In the genomic region with DNA sequence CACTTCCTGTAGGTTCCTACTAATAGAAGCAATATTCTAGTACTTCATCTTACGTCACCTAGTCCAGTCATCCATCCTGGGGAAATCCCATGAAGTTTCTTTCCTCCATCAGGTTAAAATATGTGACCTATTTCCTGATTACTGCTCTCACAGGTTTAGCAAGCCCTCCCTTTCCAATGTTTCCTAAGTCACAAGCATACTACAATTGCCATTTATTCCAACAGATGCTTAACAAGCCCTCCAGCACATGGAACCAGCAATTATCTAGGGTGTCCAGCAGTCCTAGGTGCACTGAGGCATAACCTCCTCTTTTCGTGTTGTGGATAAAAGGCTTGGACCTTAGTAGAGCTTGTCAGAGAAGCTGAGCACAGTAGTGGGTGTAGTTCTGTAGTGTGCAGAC, we compare ENCODE assay signal across 23 mouse cellular contexts. TPM values are rescaled to one million over a fixed set of nuclear protein-coding genes. Genes with fewer than 3 reads are reported as not detected.
"Had no signal": no experiment of that assay in that cellular context is flagged by ENCODE, and none has a peak within 500 bp of the region (broad histone marks: within the 10 kb centered on the region; RNA-seq: fewer than 3 reads in every experiment).

A gene (plus strand): TSS at position 301 of the 400 bp plus-strand sequence.

- DNase-seq: liver, postnatal 0 days; lung, adult 2 months; lung, postnatal 14 days; lung, postnatal 36 days; right cerebral cortex, postnatal 14 days; thymus, adult 18-20 months; thymus, postnatal 14 days; thymus, postnatal 36 days had no signal

- H3K27me3 ChIP-seq: lung, embryonic 15.5 days; megakaryocyte, embryonic 14.5 days; midbrain, embryonic 13.5 days; midbrain, embryonic 15.5 days; neural tube, embryonic 12.5 days; stomach, embryonic 15.5 days had no signal

- H3K4me2 ChIP-seq: lung, embryonic 15.5 days; midbrain, embryonic 11.5 days; midbrain, embryonic 13.5 days; midbrain, embryonic 15.5 days; neural tube, embryonic 12.5 days; stomach, embryonic 15.5 days had no signal

- ATAC-seq: liver, postnatal 0 days; lung, postnatal 0 days; midbrain, embryonic 13.5 days; midbrain, embryonic 15.5 days had no signal

- H3K4me3 ChIP-seq: lung, embryonic 15.5 days; megakaryocyte, embryonic 14.5 days; midbrain, embryonic 13.5 days; midbrain, embryonic 15.5 days; neural tube, embryonic 12.5 days; stomach, embryonic 15.5 days had no signal

- H3K36me3 ChIP-seq: lung, embryonic 15.5 days; midbrain, embryonic 13.5 days; midbrain, embryonic 15.5 days; neural tube, embryonic 12.5 days; stomach, embryonic 15.5 days had no signal

- H3K27ac ChIP-seq: lung, embryonic 15.5 days; macrophage; midbrain, embryonic 13.5 days; midbrain, embryonic 15.5 days; neural tube, embryonic 12.5 days; stomach, embryonic 15.5 days had no signal

- H3K9ac ChIP-seq: liver, postnatal 0 days; lung, embryonic 15.5 days; midbrain, embryonic 13.5 days; midbrain, embryonic 15.5 days; neural tube, embryonic 12.5 days; stomach, embryonic 15.5 days had no signal

- H3K4me1 ChIP-seq: lung, embryonic 15.5 days; megakaryocyte, embryonic 14.5 days; midbrain, embryonic 13.5 days; midbrain, embryonic 15.5 days; neural tube, embryonic 12.5 days; stomach, embryonic 15.5 days had no signal

- H3K9me3 ChIP-seq: lung, embryonic 15.5 days; midbrain, embryonic 13.5 days; midbrain, embryonic 15.5 days; neural tube, embryonic 12.5 days; stomach, embryonic 15.5 days had no signal

RNA-seq across cellular contexts. Expression of the gene that starts here (rescaled TPM):
- total RNA-seq: megakaryocyte progenitor cell, adult 5-6 weeks; midbrain, postnatal 0 days; monocyte, adult 5-6 weeks; neutrophil, adult 5-6 weeks had no signal
- polyA plus RNA-seq: liver, postnatal 0 days; lung, embryonic 15.5 days; lung, postnatal 0 days; macrophage; midbrain, embryonic 11.5 days; midbrain, embryonic 13.5 days; midbrain, embryonic 15.5 days; midbrain, postnatal 0 days; neural tube, embryonic 12.5 days; neural tube, embryonic 14.5 days; spleen, adult 2 months; stomach, embryonic 15.5 days had no signal
